Mouse (Mus musculus) erythroblast, adult 5-6 weeks (primary cell): Measurements from ENCODE around the gene Tnp2. TPM values are rescaled to one million over a fixed set of nuclear protein-coding genes. Genes with fewer than 3 reads are reported as not detected.
A peak's percentile ranks its signal among the peaks of the same experiment; 100 is the strongest.

Experiments
- ATAC-seq: replicated peaks from 2 replicates; pipeline ENCODE4 v1.8.0; 2016; ENCODE audit warnings: moderate number of reproducible peaks, mild to moderate bottlenecking, moderate TSS enrichment, inconsistent platforms; ENCODE audit not compliant: poor library complexity, low FRiP score, severe bottlenecking
- total RNA-seq, 2 experiments: library from RNA; stranded (forward) in 1 of 2; stranded (reverse) in 1 of 2; fragments of 150-400 nt in 1 of 2; fragments of 200-764, 138-1000 nt in 1 of 2; gene quantifications; 2 replicates each; pipeline versions ENCODE4 v1.2.3 to v1.2.4; 2015 to 2017; ENCODE audit warnings: low replicate concordance in 2 of 2

The Tnp2 gene
- total RNA-seq, 2 experiments from 2014 or later = not detected

GRCm38 (mm10) chr16:10796034-10796433 is 7.6 kb upstream of the Tnp2 start, which contains the start of gene Prm2:
TSS of gene Prm2 (minus strand) at chr16:10796134.
- no peak for ATAC-seq

DNA sequence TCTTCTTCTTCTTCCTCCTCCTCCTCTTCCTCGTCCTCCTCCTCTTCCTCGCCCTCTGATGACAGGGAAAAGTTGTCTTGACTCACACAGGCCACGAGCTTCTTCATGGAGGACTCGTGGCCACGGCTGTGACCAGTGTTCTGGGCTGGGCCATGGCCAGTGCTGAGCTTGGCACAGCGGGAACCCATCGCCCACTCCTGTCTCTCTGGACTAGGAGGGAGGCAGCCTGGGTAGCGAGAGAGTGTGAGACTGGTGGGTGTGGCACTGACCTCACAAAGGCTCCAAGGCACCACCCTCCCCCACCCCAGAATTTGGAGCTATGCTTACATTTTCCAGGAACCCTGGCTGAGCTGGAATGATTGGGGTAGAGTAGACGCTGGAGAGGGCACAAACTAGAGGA is 2.2 kb upstream of the Tnp2 start, which contains the start of gene Prm3:
Gene Prm3 (minus strand): TSS at position 213 of the 400 bp plus-strand sequence.
- ATAC-seq = no peak

GRCm38 (mm10) chr16:10788866-10789265 is 406 bp upstream of the Tnp2 start:
- no peak for ATAC-seq

DNA sequence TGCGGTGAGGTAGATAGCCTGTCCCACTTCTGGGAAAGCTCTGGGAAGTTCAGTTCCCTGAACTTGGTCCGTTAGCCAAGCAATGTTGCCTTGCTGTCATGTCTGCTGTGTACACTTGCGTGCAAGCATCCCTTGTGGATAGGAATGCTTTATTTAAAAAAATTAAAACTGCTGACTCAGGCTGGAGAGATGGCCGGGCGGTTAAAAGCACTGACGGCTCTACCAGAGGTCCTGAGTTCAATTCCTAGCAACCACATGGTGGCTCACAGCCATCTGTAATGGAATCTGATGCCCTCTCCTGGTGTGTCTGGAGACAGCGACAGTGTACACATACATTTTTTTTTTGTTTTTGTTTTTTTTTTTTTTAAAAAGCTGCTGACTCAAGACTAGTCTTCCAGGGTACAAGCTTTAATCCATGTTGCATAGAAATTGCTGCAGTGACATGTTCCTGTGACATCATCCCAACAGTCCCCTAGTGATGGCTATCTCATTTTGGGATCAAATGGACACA is 857 bp downstream of the Tnp2 start:
- no peak for ATAC-seq

- ATAC-seq = no peak
These were observed 1.5 kb downstream of the Tnp2 start for GRCm38 (mm10) chr16:10786782-10787547.

- peak; percentile 77 for ATAC-seq
These were observed 2.2 kb downstream of the Tnp2 start for GRCm38 (mm10) chr16:10786288-10786687.

DNA sequence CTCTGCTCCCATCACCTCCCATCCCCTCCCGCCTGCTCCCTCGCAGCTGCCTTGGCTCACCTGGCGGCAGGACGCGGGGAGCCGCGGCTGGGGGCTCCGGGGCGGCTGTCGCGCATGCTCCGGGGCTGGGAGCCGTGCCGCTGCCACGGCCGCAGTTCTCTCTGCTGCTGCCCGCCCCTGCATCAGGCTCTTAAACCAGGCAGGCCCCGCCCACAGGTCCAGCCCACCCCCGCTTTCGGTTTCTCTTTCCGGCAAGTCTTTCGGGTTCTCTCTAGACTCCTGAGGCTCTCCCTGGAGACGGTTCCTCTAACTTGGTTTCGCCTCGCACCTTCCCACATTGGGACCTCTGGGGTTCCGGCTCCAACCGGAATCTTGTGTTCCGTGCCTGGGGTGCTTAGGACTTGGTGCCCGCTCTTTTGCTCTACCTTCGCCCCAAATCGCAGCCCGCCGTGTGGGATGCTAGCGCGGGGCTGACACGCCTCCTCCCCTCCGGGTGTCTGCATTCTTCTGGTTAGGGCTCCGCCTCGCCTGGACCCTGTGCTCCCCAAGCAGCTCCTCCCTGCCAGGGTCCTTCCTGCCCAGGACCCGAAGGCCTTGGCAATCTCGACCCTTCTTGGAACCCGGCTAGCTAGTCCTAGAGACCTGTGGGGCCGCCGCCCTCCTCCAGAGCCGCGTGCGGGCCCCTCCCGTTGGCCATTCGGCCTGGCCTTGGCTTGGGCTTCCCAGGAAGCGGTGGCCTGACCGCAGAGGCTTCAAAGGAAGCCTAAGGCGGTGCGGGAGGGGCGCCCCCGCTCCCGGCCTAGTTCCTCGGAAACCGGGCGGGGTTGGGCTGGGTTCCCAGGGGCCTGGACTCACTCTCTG is 2.9 kb downstream of the Tnp2 start, which contains the start of gene Socs1:
Gene Socs1 (minus strand): TSS at position 166 of the 861 bp plus-strand sequence.
- ATAC-seq = peak; percentile 77

- ATAC-seq = peak; percentile 58
These were observed 3.6 kb downstream of the Tnp2 start for GRCm38 (mm10) chr16:10784793-10785370.

DNA sequence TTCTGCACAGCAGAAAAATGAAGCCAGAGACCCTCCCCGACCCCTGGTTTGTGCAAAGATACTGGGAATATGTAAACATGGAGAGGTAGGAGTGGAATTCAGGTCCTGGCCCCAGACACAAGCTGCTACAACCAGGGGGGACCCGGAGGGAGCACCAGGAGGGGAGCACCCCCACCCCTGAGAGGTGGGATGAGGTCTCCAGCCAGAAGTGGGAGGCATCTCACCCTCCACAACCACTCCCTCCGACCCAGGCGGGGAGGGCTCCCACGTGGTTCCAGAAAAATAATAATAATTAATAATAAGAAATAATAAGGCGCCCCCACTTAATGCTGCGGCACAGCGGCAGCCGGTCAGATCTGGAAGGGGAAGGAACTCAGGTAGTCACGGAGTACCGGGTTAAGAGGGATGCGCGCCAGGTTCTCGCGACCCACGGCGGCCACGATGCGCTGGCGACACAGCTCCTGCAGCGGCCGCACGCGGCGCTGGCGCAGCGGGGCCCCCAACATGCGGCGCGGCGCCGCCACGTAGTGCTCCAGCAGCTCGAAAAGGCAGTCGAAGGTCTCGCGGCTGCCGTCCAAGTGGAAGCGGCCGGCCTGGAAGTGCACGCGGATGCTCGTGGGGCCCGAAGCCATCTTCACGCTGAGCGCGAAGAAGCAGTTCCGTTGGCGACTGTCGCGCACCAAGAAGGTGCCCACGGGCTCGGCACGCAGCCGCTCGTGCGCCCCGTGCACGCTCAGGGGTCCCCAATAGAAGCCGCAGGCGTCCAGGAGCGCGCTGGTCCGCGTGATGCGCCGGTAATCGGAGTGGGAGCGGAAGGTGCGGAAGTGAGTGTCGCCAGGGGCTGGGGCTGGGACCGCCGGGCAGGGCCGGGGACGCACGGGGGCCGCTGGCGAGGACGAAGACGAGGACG is 4.3 kb downstream of the Tnp2 start:
- no peak for ATAC-seq

GRCm38 (mm10) chr16:10783451-10783850 is 5.0 kb downstream of the Tnp2 start:
- no peak for ATAC-seq

DNA sequence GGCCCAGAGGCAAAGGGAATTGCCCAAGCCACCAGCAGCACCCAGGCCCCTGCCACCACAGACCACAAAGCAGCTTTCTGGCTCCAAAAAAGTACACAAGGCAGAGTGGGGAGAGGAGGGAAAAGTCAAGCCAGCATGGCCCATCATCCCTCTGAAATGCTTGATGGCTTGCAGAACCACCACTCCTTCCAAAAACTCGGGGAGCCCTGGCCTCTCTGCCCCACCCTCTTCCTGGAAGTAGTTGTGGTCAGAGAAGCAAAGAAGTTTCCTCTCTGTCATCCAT is 5.4 kb downstream of the Tnp2 start:
- ATAC-seq = no peak

GRCm38 (mm10) chr16:10782377-10783151 is 5.9 kb downstream of the Tnp2 start:
- ATAC-seq = no peak

DNA sequence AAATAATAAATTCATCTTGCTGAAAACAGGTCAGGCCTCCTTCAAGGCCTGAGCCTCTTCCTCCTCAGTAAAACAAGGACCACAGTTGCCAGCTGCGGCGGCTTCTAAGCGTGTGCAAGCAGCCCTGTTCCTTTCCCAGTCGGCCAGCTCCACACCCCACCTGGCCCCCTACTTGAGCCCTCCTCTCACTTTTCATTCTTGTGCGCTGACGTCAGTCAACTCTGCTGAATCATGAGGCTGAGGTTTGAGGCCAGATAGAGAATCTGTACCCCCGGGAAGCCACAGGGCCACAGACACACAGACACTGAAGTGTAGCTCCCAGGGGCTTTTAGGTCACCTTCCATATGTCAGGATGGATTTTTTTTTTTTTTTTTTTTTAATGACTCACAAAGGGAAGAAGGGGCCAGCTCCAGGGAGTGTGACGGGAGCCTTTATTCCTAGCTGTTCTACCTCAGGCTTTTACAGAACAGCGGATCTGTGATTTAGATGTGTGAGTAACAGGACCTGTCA is 6.5 kb downstream of the Tnp2 start:
- no peak for ATAC-seq

GRCm38 (mm10) chr16:10780631-10781120 is 7.8 kb downstream of the Tnp2 start:
- ATAC-seq = no peak

DNA sequence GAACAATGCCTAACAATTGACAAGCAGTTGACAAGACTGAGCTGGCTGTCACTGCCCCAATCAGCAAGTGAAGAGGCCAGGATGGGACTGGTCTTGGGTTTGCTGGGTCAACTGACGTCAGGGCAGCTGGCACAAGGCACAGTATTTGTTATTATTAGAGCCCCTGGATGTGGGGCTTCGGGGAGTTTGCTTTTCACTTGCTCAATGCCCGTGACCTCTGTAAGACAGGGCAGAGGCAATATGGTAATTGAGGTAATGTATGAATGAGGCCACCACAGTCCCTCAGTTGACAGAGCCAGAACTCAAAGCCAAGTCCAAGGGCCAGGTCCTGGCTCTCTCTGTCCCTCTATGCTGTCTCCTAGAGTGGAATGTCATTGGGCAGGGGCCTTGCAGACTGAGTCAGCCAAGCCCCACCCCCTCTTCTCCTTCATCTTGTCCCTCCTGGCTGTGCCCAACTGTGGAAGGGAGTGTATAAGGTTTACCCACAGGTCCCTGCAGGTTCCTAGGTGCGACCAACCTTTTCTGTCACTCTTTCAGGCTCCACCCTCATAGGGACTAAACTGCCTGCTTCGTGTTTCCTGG is 10.8 kb downstream of the Tnp2 start:
- no peak for ATAC-seq

DNA sequence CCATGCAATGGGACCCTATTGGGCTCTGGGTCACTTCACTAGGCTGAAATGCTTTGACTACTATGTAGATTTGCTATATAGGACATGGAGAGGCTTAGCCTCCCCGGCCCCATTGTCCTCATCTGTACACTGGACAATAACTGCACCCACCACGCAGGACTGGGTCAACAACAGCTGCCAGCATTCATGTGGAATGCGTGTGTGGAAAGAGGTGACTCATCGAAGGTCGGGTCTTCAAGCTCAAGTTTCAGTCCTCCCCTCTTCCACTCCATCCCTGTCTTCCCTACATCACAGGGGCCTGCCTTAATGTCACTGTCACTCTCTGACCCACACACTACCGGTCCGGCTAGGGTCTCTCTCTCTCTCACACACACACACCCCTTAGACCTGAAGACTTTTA is 12.1 kb downstream of the Tnp2 start:
- ATAC-seq = no peak

DNA sequence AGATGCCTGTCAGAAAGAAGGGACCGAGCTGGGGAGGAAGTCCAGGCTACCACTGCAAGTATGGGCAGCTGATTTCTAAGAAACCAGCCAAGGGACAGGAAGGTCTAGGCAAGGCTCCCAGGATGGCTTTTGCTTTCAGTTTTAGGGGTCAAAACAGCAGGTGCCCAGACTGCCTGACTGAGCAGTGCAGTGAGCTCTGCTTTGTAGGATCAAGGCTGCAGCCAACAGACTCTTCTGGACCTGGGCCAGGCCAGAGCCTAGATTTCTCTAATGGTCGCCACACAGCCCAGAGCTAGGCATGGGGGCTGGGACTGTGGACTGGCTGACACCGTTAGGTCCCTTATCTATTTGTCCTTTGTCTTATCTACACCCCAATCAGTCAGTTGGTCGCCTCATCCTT is 13.7 kb downstream of the Tnp2 start:
- no peak for ATAC-seq

DNA sequence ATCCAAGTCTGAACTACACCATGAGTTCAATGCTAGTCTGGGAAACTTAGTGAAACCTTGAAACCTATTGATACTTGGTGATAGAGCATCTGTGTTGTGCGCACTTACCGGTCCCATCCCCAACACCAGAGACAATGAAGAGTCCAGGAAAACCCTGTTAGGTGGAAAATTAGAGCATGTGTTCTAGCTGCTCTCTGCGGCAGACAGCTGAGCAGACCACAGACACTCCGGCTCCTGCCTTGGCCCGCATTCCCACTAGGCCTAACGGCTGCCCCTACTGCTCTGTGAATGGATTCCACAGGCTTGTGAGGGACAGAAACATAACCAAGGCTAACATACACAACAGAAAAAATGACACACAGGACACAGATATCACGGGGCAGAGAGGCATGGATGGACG is 14.9 kb downstream of the Tnp2 start:
- no peak for ATAC-seq
